Mouse (Mus musculus) kidney, adult 2 months (tissue): ENCODE results near the gene Tpsab1. TPM values are rescaled to one million over a fixed set of nuclear protein-coding genes. Genes with fewer than 3 reads are reported as not detected.

Experiments
- DNase-seq: peaks from one replicate; pipeline ENCODE4 v3.0.0; 2021
- H3K27ac ChIP-seq: fragments of 200-500 bp; 2 replicates; pipeline ENCODE4 v1.5.1; 2012; ENCODE audit warnings: low read depth, low read length, control low read depth, inconsistent platforms; ENCODE audit not compliant: insufficient read depth
- H3K27me3 ChIP-seq: fragments of 200-500 bp; replicated peaks from 2 replicates; pipeline ENCODE4 v1.6.1; 2012; ENCODE audit warnings: mild to moderate bottlenecking, moderate library complexity, low read length, inconsistent platforms; ENCODE audit not compliant: control insufficient read depth, insufficient read depth
- H3K36me3 ChIP-seq: fragments of 200-500 bp; 2 replicates; pipeline ENCODE4 v1.6.1; 2012; ENCODE audit warnings: mild to moderate bottlenecking, moderate library complexity, low read length, inconsistent platforms; ENCODE audit not compliant: control insufficient read depth, insufficient read depth
- H3K4me1 ChIP-seq: fragments of 200-500 bp; 2 replicates; pipeline ENCODE4 v1.6.1; 2011; ENCODE audit warnings: low read length; ENCODE audit not compliant: control insufficient read depth, insufficient read depth
- H3K4me3 ChIP-seq: fragments of 200-500 bp; 2 replicates; pipeline ENCODE4 v1.5.1; 2011; ENCODE audit warnings: mild to moderate bottlenecking, low read depth, low read length, control low read depth; ENCODE audit not compliant: insufficient read depth
- CTCF ChIP-seq: fragments of 200-500 bp; conservative IDR thresholded peaks from 2 replicates; pipeline ENCODE4 v1.5.1; 2011; ENCODE audit warnings: low read depth, mild to moderate bottlenecking, control low read depth, low read length, moderate library complexity, mixed read lengths; ENCODE audit not compliant: insufficient read depth, insufficient read length
- POLR2A ChIP-seq: fragments of 200-500 bp; IDR thresholded peaks from one replicate; pipeline ENCODE4 v1.6.1; 2011; ENCODE audit warnings: low read depth, low read length, control low read depth
- WGBS: fragments of 180-500 bp; shearing (Covaris S2); methylation state at CpG from one replicate; pipeline ENCODE4 v1.1.7; 2018; 5-methylcytosine and 5-hydroxymethylcytosine counted together
- polyA plus RNA-seq: library from polyadenylated mRNA; depleted of rRNA; stranded (reverse); fragments of >200 nt; gene quantifications from 2 replicates; pipeline ENCODE4 v1.2.3, GENCODE M21; 2012; rRNA removed

The Tpsab1 gene
- not detected in 2 replicates for polyA plus RNA-seq

DNA sequence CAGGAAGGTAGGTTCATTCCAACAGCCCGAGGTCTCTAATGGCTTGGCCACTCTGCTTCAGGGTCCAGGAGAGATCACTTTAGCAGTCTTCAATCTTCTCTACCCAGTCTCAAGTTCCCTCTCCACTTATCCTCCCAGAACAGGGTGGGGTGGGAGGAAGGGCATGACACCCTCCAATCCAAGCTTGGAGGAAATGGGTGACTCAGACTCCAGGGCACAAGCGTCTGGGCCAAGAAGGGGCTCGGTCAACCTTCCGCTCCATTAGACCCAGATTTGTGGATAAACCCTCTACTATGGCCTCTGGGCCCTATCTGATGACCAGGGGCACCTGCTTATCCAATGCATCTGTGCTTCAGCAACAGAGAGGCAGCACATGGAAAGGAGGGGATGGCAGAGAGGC lies at the start of gene Tpsab1:
Tpsab1 (minus strand) TSS at position 101 of the 400 bp plus-strand sequence.
- H3K4me3 ChIP-seq = no peak within 1 kb of the TSS
- 74% methylated on average over 4 of the region's 4 CpGs for WGBS
- no peaks in the 10 kb centered on the region for H3K27me3 ChIP-seq
- H3K36me3 ChIP-seq = no peaks in the 10 kb centered on the region
- no peaks in the 10 kb centered on the region for H3K4me1 ChIP-seq
- TF ChIP-seq CTCF (no peak), POLR2A (no peak)
- no peak for DNase-seq
- no peak within 1 kb of the TSS for H3K27ac ChIP-seq

DNA sequence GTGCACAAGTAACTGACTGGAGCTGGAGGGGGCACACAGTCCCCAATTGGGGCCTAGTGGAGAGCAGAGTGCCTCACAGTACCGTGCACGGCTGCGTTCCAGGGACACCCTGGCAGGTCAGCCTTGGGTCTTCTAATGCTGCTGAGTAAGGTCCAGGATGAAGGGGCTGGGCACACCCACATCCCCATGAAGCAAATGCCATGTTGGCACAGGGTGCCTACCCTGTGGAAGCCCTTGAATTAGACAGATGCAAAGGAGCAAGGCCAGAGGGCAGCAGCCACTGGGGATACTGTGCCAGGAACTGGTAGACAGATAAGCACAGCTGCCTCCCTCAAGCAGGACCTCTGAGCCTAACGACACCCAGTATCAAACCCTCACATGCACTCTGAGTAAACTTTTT lies 49.2 kb upstream of the Tpsab1 start:
- Histone ChIP-seq H3K27me3 (no peaks in the 10 kb centered on the region), H3K4me1 (no peaks in the 10 kb centered on the region), H3K27ac (no peak overlapping the region), H3K4me3 (no peak overlapping the region), H3K36me3 (no peaks in the 10 kb centered on the region)
- WGBS = 84% methylated on average over 4 of the region's 4 CpGs
- no peak for DNase-seq
- no peak for TF ChIP-seq CTCF
- no peak for TF ChIP-seq POLR2A

DNA sequence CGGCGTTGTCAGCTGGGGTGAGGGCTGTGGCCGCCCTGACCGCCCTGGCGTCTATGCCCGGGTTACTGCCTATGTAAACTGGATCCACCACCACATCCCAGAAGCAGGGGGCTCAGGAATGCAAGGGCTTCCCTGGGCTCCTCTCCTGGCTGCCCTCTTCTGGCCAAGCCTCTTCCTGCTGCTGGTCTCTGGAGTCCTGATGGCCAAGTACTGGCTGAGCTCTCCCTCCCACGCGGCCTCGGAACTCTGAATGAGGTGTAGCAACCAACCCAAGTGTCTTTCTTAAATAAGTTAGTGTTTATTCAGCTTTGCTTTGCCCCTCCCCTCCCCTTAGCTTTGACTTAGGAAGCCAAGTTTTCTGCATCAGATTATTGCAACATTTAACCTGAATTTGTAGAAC lies 28.6 kb upstream of the Tpsab1 start:
- Histone ChIP-seq H3K4me3 (no peak overlapping the region), H3K36me3 (no peaks in the 10 kb centered on the region), H3K4me1 (no peaks in the 10 kb centered on the region), H3K27ac (no peak overlapping the region), H3K27me3 (no peaks in the 10 kb centered on the region)
- TF ChIP-seq POLR2A = no peak
- no peak for TF ChIP-seq CTCF
- WGBS = 19% methylated on average over 9 of the region's 9 CpGs
- DNase-seq = no peak

GRCm38 (mm10) chr17:25372491-25372890 lies 27.1 kb upstream of the Tpsab1 start:
- H3K4me3 ChIP-seq = no peak overlapping the region
- no peaks in the 10 kb centered on the region for H3K36me3 ChIP-seq
- TF ChIP-seq CTCF (no peak), POLR2A (no peak)
- no peak for DNase-seq
- no peaks in the 10 kb centered on the region for H3K4me1 ChIP-seq
- no peaks in the 10 kb centered on the region for H3K27me3 ChIP-seq
- 66% methylated on average over 8 of the region's 8 CpGs for WGBS
- H3K27ac ChIP-seq = no peak overlapping the region

DNA sequence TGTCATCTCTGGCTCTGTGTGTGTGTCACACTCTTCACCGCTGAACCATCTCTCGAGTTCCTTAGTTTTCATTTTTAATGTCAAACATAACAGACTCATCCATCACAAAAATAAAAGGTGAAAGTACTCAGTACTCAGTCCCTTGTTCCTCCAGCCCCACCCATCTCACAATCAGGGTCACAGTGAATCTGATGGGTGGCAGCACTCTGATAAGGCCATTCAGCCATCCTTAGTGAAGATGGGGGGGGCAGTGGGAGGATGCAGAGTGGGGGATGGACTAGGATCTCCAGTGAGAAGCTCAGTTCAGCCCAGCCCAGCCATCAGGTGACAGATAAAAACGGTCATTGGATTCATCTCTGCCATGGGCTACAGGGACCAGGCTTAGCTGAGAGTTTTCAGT lies 23.6 kb upstream of the Tpsab1 start, which contains the start of gene Tpsg1:
Tpsg1 (plus strand) TSS at position 301 of the 400 bp plus-strand sequence.
- 77% methylated on average over 3 of the region's 3 CpGs for WGBS
- H3K4me3 ChIP-seq = no peak within 1 kb of the TSS
- H3K4me1 ChIP-seq = no peaks in the 10 kb centered on the region
- H3K27ac ChIP-seq = no peak within 1 kb of the TSS
- H3K27me3 ChIP-seq = no peaks in the 10 kb centered on the region
- TF ChIP-seq POLR2A (no peak), CTCF (no peak)
- H3K36me3 ChIP-seq = no peaks in the 10 kb centered on the region
- DNase-seq = no peak

DNA sequence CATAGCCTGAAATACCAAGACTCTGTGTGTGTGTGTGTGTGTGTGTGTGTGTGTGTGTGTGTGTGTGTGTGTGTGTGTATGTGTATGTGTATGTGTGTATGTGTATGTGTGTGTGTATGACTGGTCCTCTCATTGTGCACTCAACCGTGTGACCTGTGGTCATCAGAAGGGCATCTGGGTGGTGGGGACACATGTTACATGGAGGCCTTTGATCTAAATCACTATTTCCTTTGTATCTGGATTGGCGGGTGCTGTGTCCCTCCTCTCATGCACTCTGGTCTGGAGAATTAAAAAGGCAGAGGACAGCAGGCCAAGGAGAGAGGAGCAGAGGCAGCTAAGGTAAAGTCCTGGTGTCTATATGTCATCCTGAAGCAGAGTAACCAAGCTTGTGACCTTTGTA lies 20.6 kb upstream of the Tpsab1 start, which contains the start of gene Tpsb2:
Tpsb2 (plus strand) TSS at position 301 of the 400 bp plus-strand sequence.
- no peak for DNase-seq
- Histone ChIP-seq H3K4me1 (no peaks in the 10 kb centered on the region), H3K27ac (no peak within 1 kb of the TSS), H3K36me3 (no peaks in the 10 kb centered on the region), H3K4me3 (no peak within 1 kb of the TSS), H3K27me3 (no peaks in the 10 kb centered on the region)
- 65% methylated on average over 2 of the region's 2 CpGs for WGBS
- TF ChIP-seq POLR2A (no peak), CTCF (no peak)

GRCm38 (mm10) chr17:25363726-25364125 lies 18.4 kb upstream of the Tpsab1 start:
- Histone ChIP-seq H3K4me3 (no peak overlapping the region), H3K27ac (no peak overlapping the region), H3K27me3 (no peaks in the 10 kb centered on the region), H3K4me1 (no peaks in the 10 kb centered on the region), H3K36me3 (no peaks in the 10 kb centered on the region)
- TF ChIP-seq POLR2A = no peak
- TF ChIP-seq CTCF = peak; percentile 86
- DNase-seq = peak; percentile 50
- 4% methylated on average over 1 of the region's 1 CpGs for WGBS

- no peak for DNase-seq
- no peaks in the 10 kb centered on the region for H3K27me3 ChIP-seq
- no peaks in the 10 kb centered on the region for H3K4me1 ChIP-seq
- TF ChIP-seq POLR2A = no peak
- no peak for TF ChIP-seq CTCF
- H3K4me3 ChIP-seq = no peak overlapping the region
- H3K27ac ChIP-seq = no peak overlapping the region
- WGBS = 63% methylated on average over 2 of the region's 2 CpGs
- no peaks in the 10 kb centered on the region for H3K36me3 ChIP-seq
Measured at GRCm38 (mm10) chr17:25361291-25361690, 15.9 kb upstream of the Tpsab1 start.
